Mouse (Mus musculus) erythroblast, embryonic 14.5 days (primary cell): ENCODE measurements around the gene Rgs9.

Experiments used
- GATA1 ChIP-seq: IDR thresholded peaks from 2 replicates; pipeline ENCODE4 v1.6.1; 2012; ENCODE audit warnings: low read length, inconsistent platforms, mixed read lengths
- TAL1 ChIP-seq: IDR thresholded peaks from 3 replicates; pipeline ENCODE4 v1.6.1; 2012; ENCODE audit warnings: low read length, inconsistent platforms, mixed read lengths

- TF ChIP-seq GATA1 (no peak), TAL1 (no peak)
Observed at GRCm38 (mm10) chr11:109269662-109270341, 28.1 kb downstream of the Rgs9 start.
